Mouse (Mus musculus) cerebellum, postnatal 25 days (tissue): ENCODE measurements around the gene Ptprn2.
A peak's percentile ranks its signal among the peaks of the same experiment; 100 is the strongest.

Experiments used
- DNase-seq, 2 experiments: peaks; one replicate each; pipeline ENCODE4 v3.0.0; 2021; ENCODE audit warnings: mixed read lengths in 2 of 2

Ptprn2 gene

GRCm38 (mm10) chr12:117175072-117175681 lies 689.7 kb downstream of the Ptprn2 start:
- DNase-seq, result no peak

GRCm38 (mm10) chr12:117176259-117176823 lies 690.8 kb downstream of the Ptprn2 start:
- DNase-seq, result no peak

- no peak for DNase-seq
Measured at GRCm38 (mm10) chr12:117187167-117187566, 701.6 kb downstream of the Ptprn2 start.

- no peak for DNase-seq
Measured at GRCm38 (mm10) chr12:117192001-117192400, 706.5 kb downstream of the Ptprn2 start.

- DNase-seq, result peak in 1 of 2 experiments; percentile 23
Measured at GRCm38 (mm10) chr12:117196721-117197425, 711.4 kb downstream of the Ptprn2 start.

GRCm38 (mm10) chr12:117198093-117198492 lies 712.6 kb downstream of the Ptprn2 start:
- no peak for DNase-seq

GRCm38 (mm10) chr12:117200117-117200516 lies 714.6 kb downstream of the Ptprn2 start:
- DNase-seq, result peak; percentile 76 to 84

- DNase-seq, result peak; percentile 31 to 36
Measured at GRCm38 (mm10) chr12:117200590-117200989, 715.1 kb downstream of the Ptprn2 start.

GRCm38 (mm10) chr12:117203506-117203905 lies 718.0 kb downstream of the Ptprn2 start:
- no peak for DNase-seq

- DNase-seq, result no peak
Measured at GRCm38 (mm10) chr12:117204905-117205304, 719.4 kb downstream of the Ptprn2 start.

- no peak for DNase-seq
Measured at GRCm38 (mm10) chr12:117207421-117208120, 722.1 kb downstream of the Ptprn2 start.

- DNase-seq, result no peak
Measured at GRCm38 (mm10) chr12:117210467-117210866, 724.9 kb downstream of the Ptprn2 start.

GRCm38 (mm10) chr12:117213531-117213930 lies 728.0 kb downstream of the Ptprn2 start:
- no peak for DNase-seq

- no peak for DNase-seq
Measured at GRCm38 (mm10) chr12:117214272-117214671, 728.8 kb downstream of the Ptprn2 start.

GRCm38 (mm10) chr12:117214919-117215318 lies 729.4 kb downstream of the Ptprn2 start:
- DNase-seq, result peak in 1 of 2 experiments; percentile 38

- DNase-seq, result no peak
Measured at GRCm38 (mm10) chr12:117221909-117222308, 736.4 kb downstream of the Ptprn2 start.

GRCm38 (mm10) chr12:117224036-117224435 lies 738.5 kb downstream of the Ptprn2 start:
- DNase-seq, result no peak

GRCm38 (mm10) chr12:117227236-117227635 lies 741.7 kb downstream of the Ptprn2 start:
- no peak for DNase-seq

GRCm38 (mm10) chr12:117229442-117229841 lies 743.9 kb downstream of the Ptprn2 start:
- DNase-seq, result no peak

- no peak for DNase-seq
Measured at GRCm38 (mm10) chr12:117230282-117230681, 744.8 kb downstream of the Ptprn2 start.

- DNase-seq, result no peak
Measured at GRCm38 (mm10) chr12:117231850-117232249, 746.3 kb downstream of the Ptprn2 start.

- no peak for DNase-seq
Measured at GRCm38 (mm10) chr12:117235114-117235513, 749.6 kb downstream of the Ptprn2 start.

GRCm38 (mm10) chr12:117236020-117236734 lies 750.7 kb downstream of the Ptprn2 start:
- DNase-seq, result no peak
